Mouse (Mus musculus) mouse embryonic stem cell (cell line): ENCODE data around the gene Ccdc154.
"Not testable (repeated sequence)": the region's sequence is repeated elsewhere in the genome, so short reads cannot be mapped to it uniquely, and the experiment has no call there.

ENCODE experiments used
- in situ Hi-C, 2 experiments: fragments of 300-500 bp; cut with MboI; formaldehyde crosslinking; loops; 1 replicate in 1 of 2; 3 replicates in 1 of 2; pipeline ENCODE4 v1.14.3; 2019 to 2020; ENCODE audit warnings: low sequenced_read_pairs in 2 of 2, low pct_unique_long_range_greater_than_20kb in 1 of 2, mixed read lengths in 1 of 2; ENCODE audit not compliant: unreplicated experiment in 1 of 2

Gene Ccdc154

GRCm38 (mm10) chr17:25162161-25162560 is at the start of gene Ccdc154:
Ccdc154 (plus strand) TSS chr17:25162461.
- in situ Hi-C loops = no loop called here

GRCm38 (mm10) chr17:25114908-25115645 is 47.2 kb upstream of the Ccdc154 start:
- in situ Hi-C loops = no loop called here

DNA sequence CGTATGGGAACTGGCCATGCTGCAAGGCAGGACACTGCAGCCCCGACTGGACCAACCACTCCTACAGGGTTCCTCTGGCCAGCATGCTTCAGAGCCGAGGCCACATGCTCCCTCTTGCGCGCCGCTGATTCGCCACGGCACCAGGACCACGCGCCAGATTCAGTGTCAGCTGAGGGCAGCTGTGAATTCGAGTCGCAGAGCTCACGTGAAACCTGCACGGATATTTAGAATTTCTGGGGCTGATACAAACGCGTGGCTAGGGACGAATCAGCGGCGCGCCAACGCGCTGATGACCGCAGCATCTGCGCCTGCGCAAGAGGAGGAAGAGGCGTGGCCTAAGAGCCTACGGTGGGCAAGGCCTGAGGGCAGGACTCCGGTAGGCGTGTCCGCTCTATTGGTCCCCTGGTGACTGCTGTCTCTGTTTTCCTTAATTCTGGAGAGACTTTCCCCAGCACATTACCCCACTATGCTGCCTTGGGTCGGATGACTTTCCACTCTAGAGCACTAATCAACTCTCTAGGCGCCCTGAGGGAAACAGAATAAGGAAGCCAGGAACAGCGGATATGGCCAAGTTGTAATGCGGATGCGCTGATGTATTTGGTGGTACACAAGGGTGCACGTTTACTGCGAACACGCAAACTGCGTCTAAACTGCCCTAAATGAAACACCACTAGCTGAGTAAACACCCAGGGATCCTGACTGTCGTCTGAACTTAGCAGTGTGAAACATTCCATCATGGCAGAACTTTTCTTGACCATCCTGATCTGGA is 46.4 kb upstream of the Ccdc154 start, which contains the start of gene Telo2:
Gene Telo2, minus strand, starts transcription at position 304 of the 769 bp plus-strand sequence.
- in situ Hi-C loops = no loop called here

- in situ Hi-C loops = no loop called here
Observed at GRCm38 (mm10) chr17:25117263-25117662, 45.0 kb upstream of the Ccdc154 start.

DNA sequence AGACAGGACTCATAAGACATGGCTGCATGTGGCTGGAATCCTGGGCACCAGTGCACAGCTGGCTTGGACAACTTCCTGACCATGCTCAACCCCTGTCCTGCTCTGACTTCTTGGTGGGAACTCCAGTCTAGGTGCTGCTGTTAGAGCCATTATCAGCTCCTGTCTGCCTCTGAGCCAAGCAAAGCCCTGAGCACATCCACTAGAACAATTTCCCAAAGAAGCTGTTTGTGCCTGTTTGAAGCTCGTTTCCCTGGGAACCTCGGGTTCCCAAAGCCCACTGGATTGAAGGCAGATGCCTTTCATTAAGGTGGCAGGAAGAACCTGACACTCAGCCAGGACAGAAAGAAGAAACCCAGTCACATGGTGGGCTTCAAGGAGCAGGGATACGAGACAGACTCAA is 41.9 kb upstream of the Ccdc154 start, which contains the start of gene Ptx4:
Gene Ptx4, plus strand, starts transcription at position 355 of the 400 bp plus-strand sequence.
- in situ Hi-C loops = no loop called here

DNA sequence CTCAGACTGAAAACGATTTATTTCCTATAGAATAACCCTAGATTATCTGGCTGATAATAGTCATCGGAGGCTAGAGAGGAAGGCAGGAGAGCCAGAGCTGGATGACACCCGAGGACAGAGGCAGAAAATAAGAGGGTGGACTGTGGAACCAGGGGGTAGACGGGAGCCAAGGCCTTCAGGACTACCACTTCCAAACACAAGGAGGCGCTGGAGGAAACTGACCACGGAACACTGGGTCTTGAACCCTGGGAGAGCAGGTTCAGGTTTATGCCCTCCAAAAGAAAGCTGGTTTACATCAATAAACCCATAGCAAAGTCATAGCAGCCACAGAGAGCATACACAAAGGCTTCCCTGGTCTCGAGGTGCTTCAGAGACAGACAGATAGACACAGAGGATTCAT is 38.3 kb upstream of the Ccdc154 start:
- in situ Hi-C loops = no loop called here

- in situ Hi-C loops = not testable (repeated sequence)
Observed at GRCm38 (mm10) chr17:25125442-25126060, 36.7 kb upstream of the Ccdc154 start.

- in situ Hi-C loops = no loop called here
Observed at GRCm38 (mm10) chr17:25127079-25127478, 35.2 kb upstream of the Ccdc154 start.

DNA sequence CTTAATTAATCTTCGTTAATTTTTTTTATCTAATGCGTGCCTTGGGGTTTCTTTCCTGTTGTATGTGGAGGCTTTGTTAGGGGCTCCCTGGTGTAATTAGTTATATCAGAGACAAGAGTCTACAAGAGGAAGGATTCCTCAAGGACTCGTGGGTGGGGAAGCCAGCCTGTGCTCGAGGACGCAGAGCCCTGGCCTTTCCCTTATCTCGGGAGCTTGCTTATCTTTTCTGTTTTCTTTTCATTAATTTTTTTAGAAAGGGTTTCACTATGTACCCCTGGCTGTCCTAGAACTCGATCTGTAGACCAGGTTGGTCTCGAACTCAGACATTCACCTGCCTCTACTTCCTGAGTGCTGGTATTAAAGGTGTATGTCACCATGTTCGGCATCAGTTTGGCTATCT is 34.6 kb upstream of the Ccdc154 start:
- in situ Hi-C loops = no loop called here

- in situ Hi-C loops = no loop called here
Observed at GRCm38 (mm10) chr17:25130060-25130459, 32.2 kb upstream of the Ccdc154 start.

GRCm38 (mm10) chr17:25133275-25133698 is 29.0 kb upstream of the Ccdc154 start, which contains the start of gene Clcn7:
Clcn7 (plus strand) TSS chr17:25133391.
- in situ Hi-C loops = no loop called here

DNA sequence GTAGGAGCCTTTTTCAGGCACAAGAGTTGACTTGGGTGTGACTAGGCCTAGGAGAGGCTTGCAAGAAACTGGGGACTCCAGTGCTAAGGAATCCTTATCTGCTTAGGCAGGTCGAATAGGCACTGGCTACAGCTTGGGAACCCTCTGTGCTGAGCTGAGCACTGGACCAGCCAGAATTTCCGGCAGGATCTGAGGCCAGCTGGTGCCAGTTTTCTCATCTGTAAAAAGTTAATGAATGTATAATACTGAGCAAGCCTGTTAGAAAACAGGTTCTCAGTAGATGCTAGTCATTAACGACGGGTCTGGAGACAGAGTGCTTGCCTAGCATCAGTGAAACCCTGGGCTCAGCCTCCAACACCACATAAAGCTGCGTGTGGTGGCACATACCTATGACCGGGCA is 26.6 kb upstream of the Ccdc154 start:
- in situ Hi-C loops = no loop called here

DNA sequence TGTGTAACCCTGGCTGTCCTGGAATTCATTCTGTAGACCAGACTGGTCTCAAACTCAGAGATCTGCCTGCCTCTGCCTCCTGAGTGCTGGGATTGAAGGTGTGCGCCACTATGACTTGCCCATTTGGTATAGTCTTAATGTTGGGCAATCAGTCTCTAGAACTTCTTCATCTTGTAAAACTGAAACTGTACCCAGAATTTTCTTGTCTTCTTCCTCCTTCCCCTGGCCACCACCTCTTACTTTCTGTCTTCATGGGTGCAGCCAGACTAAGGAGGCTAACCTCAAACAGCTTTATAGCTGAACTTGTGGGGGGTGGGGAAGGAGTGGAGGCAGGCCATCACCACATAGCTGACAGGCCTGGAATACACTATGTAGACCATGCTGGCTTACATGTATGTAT is 23.5 kb upstream of the Ccdc154 start:
- in situ Hi-C loops = no loop called here

DNA sequence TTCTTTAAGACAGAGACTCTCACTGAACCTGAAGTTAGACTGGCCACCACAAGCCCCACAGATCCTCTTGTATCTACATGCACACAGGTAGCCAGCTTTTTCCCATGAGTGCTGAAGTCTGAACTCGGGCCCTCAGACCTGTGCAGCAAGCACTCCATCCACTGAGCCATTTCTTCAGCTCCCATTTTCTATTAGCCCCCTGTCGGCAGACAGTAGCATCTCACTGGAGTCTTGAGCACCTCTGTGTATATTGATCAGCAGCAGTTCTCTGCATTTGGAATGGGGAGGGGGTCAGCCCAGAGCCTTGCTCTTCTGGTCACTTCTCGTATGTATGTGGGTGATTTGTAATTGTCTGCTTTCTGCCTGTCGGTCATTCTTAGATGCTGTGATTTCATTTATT is 22.3 kb upstream of the Ccdc154 start:
- in situ Hi-C loops = no loop called here

- in situ Hi-C loops = no loop called here
Observed at GRCm38 (mm10) chr17:25163387-25163786, 1.1 kb downstream of the Ccdc154 start.

- in situ Hi-C loops = no loop called here
Observed at GRCm38 (mm10) chr17:25164770-25165169, 2.5 kb downstream of the Ccdc154 start.

- in situ Hi-C loops = no loop called here
Observed at GRCm38 (mm10) chr17:25165970-25166671, 3.9 kb downstream of the Ccdc154 start.

- in situ Hi-C loops = no loop called here
Observed at GRCm38 (mm10) chr17:25169706-25170105, 7.4 kb downstream of the Ccdc154 start.

DNA sequence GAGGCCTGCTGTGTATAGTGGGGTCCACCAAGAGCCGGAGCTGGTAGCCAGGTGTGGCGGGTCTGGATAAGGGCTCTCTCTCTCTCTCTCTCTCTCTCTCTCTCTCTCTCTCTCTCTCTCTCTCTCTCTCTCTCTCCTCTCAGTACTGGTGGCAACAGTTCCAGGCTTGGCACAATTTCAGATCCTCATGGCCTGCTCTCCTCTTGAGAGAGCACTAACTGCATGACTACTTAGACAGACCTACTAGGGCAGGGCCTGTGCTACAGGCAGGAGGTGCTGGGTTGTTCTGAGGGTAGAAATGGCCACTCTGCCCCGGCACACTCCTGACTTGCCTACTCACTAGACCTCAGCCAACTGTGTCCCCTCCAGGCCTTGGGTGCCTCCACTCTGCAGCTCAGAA is 10.3 kb downstream of the Ccdc154 start:
- in situ Hi-C loops = no loop called here
